Mouse (Mus musculus): ENCODE data around the gene Efcab11.

The Efcab11 gene

DNA sequence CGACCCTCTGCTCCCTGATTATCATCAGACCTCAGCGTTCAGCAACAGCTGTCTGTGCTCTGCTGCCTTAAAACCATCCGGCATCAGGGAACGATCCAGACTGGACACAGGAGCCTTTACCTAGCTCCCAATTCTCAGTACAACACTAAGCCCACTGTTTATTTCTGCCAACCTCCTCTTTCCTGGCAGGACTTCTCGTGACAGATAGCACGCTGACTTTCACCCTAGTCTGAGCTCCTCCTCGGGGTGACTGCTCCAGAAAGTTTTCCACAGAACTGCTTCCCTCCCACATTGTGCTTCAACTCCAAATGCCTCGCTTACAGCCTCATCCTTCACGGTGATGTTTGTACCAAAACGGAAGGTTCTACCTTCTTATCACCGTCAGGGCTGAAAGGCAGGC lies 131.3 kb downstream of the Efcab11 start:
- no peak for DNase-seq (ENCODE audit: low spot score in 2 of 2)

DNA sequence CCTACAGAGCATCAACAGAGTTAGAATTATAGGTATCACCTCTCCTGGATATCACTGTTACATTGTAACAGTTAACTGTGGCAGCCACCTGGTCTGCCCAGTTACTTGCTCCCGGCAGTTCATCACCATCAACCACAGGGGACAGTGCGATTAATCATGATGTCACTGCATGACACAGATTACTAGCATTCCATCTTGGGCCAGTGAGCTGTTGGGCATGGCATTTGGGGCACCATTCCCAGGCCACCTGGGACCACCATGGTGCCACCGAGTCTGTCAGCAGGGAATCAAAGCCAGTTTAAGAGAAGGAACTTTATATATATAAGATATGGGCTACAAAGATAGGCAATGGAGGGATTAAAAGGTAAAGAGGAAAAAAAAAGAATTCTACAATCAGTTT lies 134.8 kb downstream of the Efcab11 start:
- no peak for DNase-seq (ENCODE audit: low spot score in 2 of 2)

DNA sequence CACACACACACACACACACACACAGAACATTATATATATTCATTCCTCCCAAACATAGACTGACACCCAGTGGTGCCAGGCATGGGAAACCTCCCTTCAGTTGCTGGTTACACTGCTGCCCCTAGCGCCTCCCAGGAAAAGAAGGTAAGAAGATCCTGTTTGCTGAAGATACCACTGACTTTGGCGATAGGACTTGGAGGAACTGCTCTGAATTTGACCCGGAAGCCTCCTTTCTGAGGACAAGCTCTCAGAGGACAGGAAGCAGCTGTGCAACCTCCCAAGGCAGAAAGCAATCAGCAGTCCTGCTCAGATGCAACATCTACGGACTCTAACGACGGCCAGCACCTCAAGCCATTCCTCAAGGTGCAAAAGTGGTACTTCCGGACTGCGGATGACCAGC lies 142.6 kb downstream of the Efcab11 start:
- DNase-seq (ENCODE audit: low spot score in 2 of 2), result no peak

DNA sequence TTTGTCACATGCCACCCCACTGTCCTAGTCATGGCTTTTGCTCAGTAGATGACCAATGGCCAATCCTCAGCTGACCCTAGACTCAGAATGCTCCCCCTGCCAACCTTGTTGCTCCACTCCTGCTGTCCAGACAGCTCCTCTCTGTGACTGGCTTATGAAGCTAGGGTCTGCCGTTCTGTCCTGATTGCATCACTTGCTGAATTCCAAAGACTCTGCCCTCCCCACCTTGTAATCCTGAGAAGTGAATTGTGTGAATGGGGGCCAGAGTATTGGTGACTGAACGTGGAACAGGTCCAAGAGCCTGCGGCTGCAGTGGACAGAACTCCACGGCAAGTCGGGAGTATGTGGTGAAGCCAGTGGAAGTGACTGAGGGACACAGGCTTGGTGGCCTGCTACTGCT lies 145.0 kb downstream of the Efcab11 start:
- no peak for DNase-seq (ENCODE audit: low spot score in 2 of 2)

DNA sequence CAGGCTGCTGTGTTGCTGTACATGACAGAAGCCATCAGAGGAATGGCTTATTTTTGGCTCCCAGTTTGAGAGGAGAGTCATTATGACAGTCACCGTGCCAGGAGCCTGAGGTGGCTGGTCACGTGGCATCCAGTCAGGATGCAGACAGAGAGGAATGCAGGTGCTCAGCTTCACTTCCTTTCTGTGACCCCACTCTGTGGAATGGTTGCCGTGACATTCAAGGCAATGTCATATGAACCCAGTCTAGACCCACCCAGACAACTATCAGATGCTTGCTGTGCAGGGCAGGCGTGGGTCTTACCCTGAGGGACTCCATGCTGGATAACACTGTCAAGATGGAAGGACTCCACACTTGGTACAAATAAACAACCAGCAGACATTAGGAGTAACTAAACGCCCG lies 146.0 kb downstream of the Efcab11 start:
- DNase-seq (ENCODE audit: low spot score in 2 of 2), result no peak

DNA sequence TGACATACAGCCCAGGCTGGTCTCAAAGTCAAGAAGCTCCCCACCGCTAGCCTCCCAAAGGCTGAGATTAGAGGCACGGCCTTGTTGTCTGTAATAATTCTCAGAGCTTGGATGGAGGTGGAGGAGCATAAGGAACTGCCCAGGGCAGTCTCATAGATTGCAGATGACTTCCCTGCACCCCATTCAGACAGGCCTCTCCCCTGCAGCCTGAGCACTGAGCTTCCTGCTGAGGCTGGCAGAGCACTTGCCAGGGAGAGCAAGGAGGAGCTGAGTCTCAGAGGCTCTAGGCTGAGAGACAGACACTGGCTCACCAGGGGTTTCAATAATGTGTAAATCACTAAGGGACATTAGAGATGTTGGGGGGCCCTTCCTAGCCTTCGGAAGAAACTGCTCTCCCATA lies 147.3 kb downstream of the Efcab11 start:
- no peak for DNase-seq (ENCODE audit: low spot score in 2 of 2)

DNA sequence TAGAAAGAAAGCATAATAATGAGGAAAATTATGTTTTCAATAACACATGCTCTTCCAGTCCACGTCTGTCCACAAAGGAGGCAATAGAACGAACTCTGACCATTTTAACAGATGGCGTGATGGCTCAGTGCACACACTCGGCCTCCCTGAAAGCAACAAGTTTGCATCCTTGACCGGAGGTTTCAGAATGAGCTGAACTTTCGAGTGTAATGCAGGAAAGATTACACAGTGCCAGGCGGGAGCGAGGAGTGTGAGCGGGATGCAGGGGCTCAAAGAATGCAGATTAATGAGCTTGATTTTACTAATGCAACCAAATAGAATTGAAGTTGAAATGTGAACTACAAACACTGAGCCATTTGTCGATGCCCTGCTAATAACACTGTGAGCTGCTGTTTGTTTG lies 149.1 kb downstream of the Efcab11 start:
- no peak for DNase-seq (ENCODE audit: low spot score in 2 of 2)

DNA sequence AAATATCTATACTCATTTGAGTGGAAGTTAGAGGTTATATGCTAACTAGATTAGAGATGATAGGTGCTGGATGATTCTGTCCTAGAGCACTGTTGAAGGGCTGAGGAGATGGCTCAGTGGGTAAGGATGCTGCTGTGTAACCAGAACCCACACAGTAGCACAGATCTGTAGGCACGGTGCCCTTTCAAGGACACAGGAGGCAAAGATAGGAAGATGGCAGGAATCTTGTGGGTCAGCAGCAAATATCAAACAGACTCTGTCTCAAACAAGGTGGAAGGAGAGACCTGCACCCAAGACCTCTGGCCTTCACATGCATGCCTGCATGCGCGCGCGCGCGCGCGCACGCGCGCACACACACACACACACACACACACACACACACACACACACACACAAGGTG lies 160.0 kb downstream of the Efcab11 start:
- no peak for DNase-seq (ENCODE audit: low spot score in 2 of 2)

DNA sequence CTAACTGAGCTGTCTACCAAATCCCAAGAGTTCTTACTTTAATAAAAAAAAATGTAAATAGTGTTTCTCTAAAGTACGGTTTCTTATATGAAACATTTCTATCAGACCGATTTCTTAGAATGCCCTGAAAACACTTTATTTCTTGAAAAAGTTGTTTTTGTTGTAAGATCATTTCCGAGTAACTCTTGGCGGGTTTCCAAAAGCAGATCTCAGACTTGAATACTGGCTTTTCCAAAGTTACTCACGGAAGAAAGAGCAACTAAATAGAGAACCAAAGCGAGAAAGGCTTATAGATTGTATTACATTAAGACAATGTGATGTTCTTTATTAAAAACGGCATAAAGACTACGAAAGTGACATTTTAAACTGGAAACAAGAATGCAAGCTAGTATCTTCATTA lies 160.4 kb downstream of the Efcab11 start:
- DNase-seq (ENCODE audit: low spot score in 2 of 2), result no peak

DNA sequence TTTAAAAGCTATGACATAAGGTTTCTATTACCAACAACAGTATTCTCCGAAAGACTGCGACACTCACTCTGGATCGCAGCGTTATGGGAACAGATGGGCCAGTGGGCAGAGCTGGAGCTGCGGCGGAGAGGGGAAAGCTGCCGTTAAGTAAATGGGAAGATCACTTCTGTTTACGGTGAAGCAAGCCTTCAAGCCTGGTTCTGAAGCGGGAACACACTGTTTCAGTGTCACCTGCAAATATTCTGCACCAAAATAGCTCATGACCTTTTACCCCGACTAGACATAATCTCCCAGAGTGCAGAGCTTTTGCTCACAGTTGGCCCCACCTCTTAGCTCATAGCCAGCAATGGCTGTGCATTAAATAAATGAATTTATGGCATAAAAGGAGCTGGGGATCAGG lies 162.9 kb downstream of the Efcab11 start:
- peak; percentile 25 to 36 for DNase-seq (ENCODE audit: low spot score in 2 of 2)

DNA sequence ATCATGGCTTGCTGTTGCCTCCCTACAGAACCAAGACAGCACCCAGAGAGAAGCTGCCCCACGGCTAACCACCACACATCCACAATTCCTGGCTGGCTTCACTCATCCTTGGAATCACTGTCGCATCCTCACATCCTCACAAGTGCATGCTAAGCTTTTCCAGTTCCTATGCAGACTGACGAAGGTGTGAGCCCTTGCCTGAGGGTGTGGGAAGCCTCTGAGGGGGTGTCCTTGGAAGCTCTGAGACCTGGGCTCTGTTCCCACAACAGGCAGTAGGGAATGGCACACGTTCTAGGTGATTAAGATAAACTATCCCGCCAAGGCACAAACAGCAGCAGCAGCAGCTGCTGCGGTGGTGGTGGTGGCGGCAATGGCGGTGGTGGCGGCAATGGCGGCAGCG lies 164.5 kb downstream of the Efcab11 start:
- no peak for DNase-seq (ENCODE audit: low spot score in 2 of 2)

DNA sequence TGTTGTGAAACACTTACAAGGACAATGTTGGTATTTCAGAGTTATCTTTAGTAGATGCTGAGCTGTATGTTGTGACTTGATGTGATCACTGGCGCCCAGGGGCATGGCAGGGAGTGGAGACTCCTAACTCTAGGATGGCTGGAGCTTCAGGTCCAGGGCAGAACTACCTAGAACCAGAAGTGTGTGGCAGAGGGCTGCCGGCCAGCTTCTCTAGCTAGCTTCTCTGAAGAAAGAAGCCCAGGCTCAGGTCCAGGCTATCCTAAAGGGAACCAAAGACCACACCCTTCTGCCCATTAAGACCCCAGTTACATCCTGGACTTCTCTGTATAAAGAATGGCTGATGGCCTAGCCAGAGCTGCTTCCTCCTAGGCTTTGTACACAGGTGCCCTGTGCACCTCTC lies 166.1 kb downstream of the Efcab11 start:
- DNase-seq (ENCODE audit: low spot score in 2 of 2), result no peak

DNA sequence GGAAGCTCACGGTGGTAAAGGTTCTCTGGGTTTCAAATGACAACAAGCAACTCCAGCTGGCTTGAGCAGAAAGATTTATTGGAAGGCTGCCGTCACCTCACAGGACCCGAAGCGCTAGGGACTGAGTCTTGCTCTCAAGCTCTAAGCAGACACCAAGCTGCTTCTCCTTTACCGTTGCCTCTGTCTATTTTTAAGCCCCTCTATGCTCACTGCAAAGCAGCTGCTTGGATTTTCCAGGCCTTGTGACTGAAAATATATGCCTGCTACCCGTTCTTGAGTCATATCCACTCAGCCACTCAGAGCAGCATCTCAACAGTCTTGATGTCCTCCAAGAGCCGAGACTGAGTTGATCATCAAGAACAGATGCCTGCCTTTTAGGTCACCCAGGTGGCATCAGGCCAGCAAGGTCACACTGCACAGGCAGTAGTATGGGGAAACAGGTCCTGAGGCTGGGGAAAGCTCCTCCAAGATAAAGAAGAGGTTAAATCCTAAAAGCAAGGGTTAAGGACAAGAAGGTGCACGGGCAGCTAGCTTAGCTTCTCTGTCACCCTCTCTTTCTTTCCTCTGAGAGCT lies 168.1 kb downstream of the Efcab11 start:
- peak; percentile 71 to 85 for DNase-seq (ENCODE audit: low spot score in 2 of 2)

DNA sequence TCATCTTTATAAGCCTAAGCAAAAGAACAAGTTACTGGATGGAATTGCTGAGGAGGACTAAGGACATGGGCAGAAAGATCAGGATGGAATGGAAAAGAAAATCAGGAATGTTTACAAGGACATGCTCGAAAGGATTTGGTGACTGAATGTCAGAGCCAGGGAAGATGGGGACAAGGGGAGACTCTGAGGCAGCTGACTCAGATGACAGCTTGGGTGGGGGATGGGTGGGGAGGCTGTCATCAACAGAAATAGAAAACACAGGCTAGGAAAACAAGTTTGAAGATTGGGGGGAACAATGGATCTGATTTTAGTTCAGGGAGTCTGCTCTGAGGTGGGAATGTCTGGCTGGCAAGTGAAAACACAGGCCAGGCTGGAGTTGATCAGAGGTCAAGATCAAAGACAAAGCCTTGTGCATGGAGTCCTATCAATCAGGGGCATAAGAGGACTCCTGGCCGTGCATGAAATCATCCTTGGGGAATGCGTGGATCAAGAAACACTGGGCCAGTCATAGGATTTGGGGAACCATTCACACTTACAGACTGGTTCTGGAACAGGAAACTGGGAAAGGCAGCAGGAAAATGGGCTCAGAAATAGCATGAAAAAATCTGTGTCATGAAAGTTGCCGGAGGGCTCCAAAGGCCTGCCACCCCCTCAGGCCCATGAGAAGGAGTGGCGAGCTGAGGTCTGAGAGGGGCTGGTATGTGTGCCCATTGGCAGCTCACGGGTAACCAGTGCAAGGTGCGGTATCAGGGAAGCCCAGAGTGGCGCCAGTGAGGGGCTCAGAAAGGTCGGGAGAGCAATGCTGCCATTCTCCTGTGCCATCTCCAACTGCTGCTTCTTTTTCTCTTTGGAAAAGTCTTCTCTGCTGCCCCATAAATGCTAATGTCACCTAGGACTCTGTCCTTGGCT lies 168.9 kb downstream of the Efcab11 start:
- peak; percentile 10 to 34 for DNase-seq (ENCODE audit: low spot score in 2 of 2)

DNA sequence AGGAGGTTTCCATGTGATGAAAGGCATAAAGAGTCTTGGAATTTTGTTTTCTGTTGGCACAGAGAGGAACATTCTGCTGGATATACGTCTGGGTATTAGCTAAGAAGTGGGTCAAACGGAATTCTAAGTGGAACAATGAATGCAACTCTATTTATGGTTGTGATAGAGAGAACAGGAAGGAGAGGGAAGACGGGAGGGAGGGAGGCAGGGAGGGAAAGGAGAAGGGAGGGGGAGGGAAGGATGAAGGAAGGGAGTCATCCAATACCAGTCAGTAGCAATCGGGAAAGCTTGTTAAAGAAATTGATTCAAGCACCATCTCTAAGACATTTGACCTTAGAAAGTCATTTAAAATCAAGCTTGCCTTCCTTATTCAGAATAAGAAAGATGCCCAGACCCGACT lies 172.0 kb downstream of the Efcab11 start:
- no peak for DNase-seq (ENCODE audit: low spot score in 2 of 2)

DNA sequence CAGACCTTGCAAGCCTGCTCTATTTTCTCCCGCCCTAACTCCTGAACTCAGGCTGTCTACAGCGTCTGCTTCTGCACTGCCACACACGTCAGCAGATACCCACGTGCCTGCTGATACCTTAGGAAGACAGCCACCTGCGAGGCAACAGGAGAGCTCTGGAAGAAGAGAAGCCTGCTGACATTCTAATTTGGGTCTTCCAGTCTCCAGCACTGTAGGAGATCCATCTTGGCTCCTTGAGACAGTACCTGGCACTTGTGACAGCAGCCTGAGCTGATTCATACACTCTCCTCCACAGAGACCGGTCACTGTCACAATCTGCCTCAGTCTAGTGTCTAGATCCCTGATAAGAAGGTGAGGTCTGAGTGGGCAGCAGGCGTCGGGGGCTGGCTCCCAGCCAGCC lies 182.0 kb downstream of the Efcab11 start:
- no peak for DNase-seq (ENCODE audit: low spot score in 2 of 2)

DNA sequence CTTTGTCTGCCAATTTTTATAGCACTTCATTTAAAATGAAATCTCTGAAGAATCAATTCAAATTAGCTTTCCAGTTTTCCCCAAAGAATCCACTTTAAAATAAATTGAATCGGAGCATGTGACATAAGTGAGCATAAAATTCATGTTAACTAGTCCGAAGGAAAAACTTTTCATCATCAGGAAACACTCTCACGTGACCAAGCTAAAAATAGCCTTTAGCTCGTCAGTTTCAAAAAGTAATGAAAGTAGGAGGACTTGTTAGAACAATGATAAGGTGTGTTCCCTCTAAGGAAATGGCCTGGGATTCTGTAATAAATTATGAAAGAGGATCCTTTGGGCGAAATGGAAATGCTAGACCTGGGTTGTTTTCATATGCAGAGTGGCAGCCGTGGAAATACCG lies 183.9 kb downstream of the Efcab11 start:
- no peak for DNase-seq (ENCODE audit: low spot score in 2 of 2)

DNA sequence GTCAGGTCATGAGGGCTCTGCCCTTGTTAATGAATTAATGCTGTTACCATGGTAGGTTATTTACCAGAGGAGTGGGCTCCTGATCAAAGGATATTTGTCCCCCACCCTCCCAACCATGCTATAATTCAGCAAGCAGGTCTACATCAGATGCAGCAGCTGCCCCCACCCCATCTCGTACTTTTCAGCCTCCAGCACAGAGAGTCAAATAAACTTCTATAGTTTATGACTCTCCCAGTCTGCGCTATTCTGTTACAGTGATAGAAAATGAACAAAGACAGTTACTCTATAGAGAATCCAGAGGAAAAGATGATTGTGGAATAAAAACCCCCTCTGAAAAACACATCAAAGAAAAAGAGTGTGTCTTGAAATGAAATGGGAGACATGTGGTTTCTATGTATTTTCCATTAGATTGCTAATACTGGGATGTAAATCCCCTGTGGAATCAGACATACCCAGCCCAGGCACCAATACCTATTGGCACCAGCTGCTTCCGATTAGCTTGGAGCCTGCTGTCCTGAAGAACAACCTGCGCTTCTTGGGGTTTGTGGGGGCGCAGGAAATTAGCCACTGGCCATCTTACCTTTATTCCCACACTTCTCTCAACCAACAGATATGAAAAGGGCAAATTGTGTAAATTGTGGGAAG lies 184.7 kb downstream of the Efcab11 start:
- no peak for DNase-seq (ENCODE audit: low spot score in 2 of 2)

DNA sequence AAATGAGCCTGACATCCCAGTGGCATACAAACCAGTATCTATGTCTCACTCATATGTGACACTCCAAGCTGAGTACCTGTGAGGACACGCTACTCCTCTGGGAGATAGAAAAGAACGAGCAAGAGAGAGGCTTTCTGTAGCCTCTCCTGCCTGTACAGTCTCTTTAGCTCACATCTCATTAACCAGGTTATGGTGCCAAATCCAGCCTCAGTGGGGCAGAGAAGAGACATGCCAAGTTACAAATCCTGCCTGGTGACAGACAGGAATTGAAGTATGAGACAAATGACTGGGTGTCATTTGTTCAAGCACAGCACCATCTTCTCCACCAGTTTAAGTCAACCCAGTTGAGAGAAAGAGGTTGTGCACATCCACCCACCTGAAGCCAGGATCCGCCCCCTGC lies 190.2 kb downstream of the Efcab11 start:
- no peak for DNase-seq (ENCODE audit: low spot score in 2 of 2)

DNA sequence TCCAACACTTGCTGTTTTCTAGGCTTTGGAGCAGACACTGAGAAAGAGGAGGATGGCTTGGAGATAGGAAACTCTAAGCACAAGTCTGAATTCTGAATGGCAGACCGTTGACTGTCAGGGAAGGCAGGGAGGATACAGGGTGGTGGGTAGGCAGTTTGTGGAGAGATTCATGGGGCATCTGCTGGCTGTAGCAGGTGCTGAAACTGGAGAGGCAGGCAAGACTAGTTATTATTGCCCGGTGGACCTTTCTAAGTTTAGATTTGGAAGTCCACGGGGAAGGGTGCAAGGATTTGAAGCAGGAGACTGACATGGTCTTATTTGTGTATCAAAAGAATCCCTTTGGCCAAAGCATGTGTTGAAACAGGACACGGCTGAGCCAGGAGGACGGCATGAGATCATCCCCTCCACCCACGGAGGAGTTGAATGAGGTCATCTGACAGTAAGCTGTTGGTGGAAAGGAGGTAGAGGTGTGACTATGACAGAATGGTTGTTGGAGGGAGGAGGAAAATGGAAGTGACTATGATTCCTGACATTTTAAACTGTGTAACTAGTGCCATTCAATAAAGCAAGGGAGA lies 197.7 kb downstream of the Efcab11 start:
- peak; percentile 8 to 30 for DNase-seq (ENCODE audit: low spot score in 2 of 2)

DNA sequence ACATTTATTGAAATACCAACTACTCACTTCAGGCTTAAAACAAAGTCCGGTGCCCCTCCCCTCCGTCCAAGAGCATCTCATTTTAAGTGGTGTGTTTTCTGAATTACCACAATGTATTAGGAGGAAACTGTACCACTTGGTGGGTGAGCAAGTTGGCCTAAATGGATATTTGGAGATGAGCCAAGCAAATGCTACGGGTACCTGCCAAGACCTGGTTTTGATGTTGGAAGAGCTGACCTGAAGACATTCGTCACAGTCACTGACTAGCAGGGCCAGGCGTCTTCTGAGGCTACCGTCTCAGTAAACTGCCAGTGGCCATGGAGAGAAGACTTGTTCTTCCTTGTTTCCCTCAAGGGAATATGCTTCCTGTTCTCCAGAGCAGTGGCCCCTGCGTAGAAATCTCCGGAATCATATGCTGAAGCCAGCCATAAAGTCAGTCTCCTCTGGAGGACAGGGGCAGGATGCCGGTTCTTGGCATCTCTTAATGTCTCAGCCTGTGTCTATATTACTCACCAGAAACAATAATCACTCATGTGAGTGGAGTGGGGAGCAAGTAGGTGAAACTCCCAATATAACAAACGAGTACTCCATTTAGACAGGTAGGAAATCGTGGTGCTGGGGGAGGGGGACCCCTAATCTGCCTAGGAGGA lies 198.7 kb downstream of the Efcab11 start:
- peak; percentile 26 to 50 for DNase-seq (ENCODE audit: low spot score in 2 of 2)

DNA sequence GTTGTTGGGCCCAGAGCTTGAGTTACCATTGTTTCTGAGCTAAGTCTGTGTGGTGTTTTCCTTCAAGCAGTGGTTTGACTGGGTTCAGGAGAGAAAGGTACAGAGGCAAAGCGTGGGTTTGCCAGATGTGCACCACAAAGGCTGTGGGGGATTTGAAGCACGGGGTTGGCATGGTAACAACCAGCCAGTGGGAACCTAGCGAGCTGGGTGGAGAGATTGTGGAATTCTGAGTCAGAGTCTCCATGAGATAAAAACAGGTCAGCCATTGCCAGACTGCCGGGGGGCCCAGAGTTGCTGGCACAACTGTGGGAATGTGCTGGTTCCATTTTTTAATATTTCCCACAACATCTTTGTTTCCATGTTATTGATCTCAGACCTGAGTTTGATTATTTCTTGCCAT lies 202.6 kb downstream of the Efcab11 start:
- DNase-seq (ENCODE audit: low spot score in 2 of 2), result no peak

Measured in heart, adult 9 months (tissue).